In genomic region chr17:5331387-5331786, GRCm38 (mm10) we compare ENCODE assay signal across 11 mouse cellular contexts.
DNase-seq lines count a peak whose midpoint lies in the region; ATAC-seq and TF ChIP-seq lines count a peak whose summit lies in the region.
"Had no signal": no experiment of that assay in that cellular context is flagged by ENCODE, and none has a peak within 500 bp of the region (broad histone marks: within the 10 kb centered on the region; RNA-seq: fewer than 3 reads in every experiment).

No protein-coding gene starts in this region.

- no peaks in the 10 kb centered on the region for H3K27me3 ChIP-seq in heart, postnatal 0 days (ENCODE audit: control insufficient read depth, insufficient read depth, low read length)
- H3K27me3 ChIP-seq in lung, embryonic 14.5 days (ENCODE audit: insufficient read depth, low read length) = no peaks in the 10 kb centered on the region
- H3K27me3 ChIP-seq in MEL (ENCODE audit: control insufficient read depth in 1 of 2, insufficient read depth in 2 of 2, low read length in 2 of 2) = no peaks in the 10 kb centered on the region
- no peaks in the 10 kb centered on the region for H3K27me3 ChIP-seq in heart, embryonic 12.5 days (replicated peaks)
- H3K27me3 ChIP-seq: limb, embryonic 15.5 days had no signal

- H3K79me2 ChIP-seq in MEL (ENCODE audit: control insufficient read depth, insufficient read depth, low read length, poor library complexity) = no peaks in the 10 kb centered on the region

- H3K36me3 ChIP-seq in heart, postnatal 0 days (replicated peaks; ENCODE audit: control insufficient read depth, insufficient read depth, low read length) = peaks cover 82% of the 10 kb centered on the region
- H3K36me3 ChIP-seq in lung, embryonic 14.5 days (ENCODE audit: insufficient read depth) = peaks cover 92% of the 10 kb centered on the region
- H3K36me3 ChIP-seq in MEL (ENCODE audit: control insufficient read depth in 1 of 2, insufficient read depth in 2 of 2, low read length in 2 of 2) = peaks cover 7 to 26% of the 10 kb centered on the region in 2 experiments
- H3K36me3 ChIP-seq in heart, embryonic 12.5 days = peaks cover 82% of the 10 kb centered on the region

- H3K9me3 ChIP-seq in heart, postnatal 0 days (replicated peaks; ENCODE audit: control insufficient read depth, low read length) = no peaks in the 10 kb centered on the region
- H3K9me3 ChIP-seq in lung, embryonic 14.5 days (ENCODE audit: low read depth, low read length) = no peaks in the 10 kb centered on the region
- H3K9me3 ChIP-seq in MEL (replicated peaks; ENCODE audit: insufficient read depth, low read length) = no peaks in the 10 kb centered on the region
- no peaks in the 10 kb centered on the region for H3K9me3 ChIP-seq in heart, embryonic 12.5 days (replicated peaks)
- H3K9me3 ChIP-seq: hindbrain, embryonic 13.5 days; limb, embryonic 15.5 days had no signal

- H3K4me3 ChIP-seq in heart, postnatal 0 days (ENCODE audit: low read depth, low read length) = no peak overlapping the region
- H3K4me3 ChIP-seq in lung, embryonic 14.5 days (ENCODE audit: low read depth, low read length) = no peak overlapping the region
- no peak overlapping the region for H3K4me3 ChIP-seq in MEL (ENCODE audit: control insufficient read depth in 1 of 2, insufficient read depth in 1 of 2, low read depth in 2 of 2, low read length in 2 of 2)
- H3K4me3 ChIP-seq in heart, embryonic 12.5 days = no peak overlapping the region
- H3K4me3 ChIP-seq: hindbrain, embryonic 13.5 days; limb, embryonic 15.5 days had no signal

- ATAC-seq in heart, postnatal 0 days (ENCODE audit: insufficient read depth, low read depth) = no peak
- no peak for ATAC-seq in lung, embryonic 14.5 days (ENCODE audit: insufficient read depth)
- ATAC-seq in heart, embryonic 12.5 days (ENCODE audit: insufficient number of reproducible peaks, low FRiP score) = no peak
- ATAC-seq: activated CD4-positive, CD25-positive, alpha-beta regulatory T cell, adult 4 months had no signal

- H3K4me2 ChIP-seq in heart, postnatal 0 days (ENCODE audit: low read depth, low read length) = no peak overlapping the region
- H3K4me2 ChIP-seq in lung, embryonic 14.5 days = no peak overlapping the region
- H3K4me2 ChIP-seq in heart, embryonic 12.5 days = no peak overlapping the region
- H3K4me2 ChIP-seq: hindbrain, embryonic 13.5 days; limb, embryonic 15.5 days had no signal

- H3K4me1 ChIP-seq in heart, postnatal 0 days (ENCODE audit: control insufficient read depth, insufficient read depth) = no peaks in the 10 kb centered on the region
- no peaks in the 10 kb centered on the region for H3K4me1 ChIP-seq in lung, embryonic 14.5 days (ENCODE audit: insufficient read depth)
- peaks cover 17 to 19% of the 10 kb centered on the region in 2 experiments for H3K4me1 ChIP-seq in MEL (ENCODE audit: control insufficient read depth in 1 of 2, insufficient read depth in 2 of 2, low read length in 2 of 2)
- peaks cover 14% of the 10 kb centered on the region for H3K4me1 ChIP-seq in heart, embryonic 12.5 days (replicated peaks)

- TF ChIP-seq CTCF in heart, postnatal 0 days (IDR thresholded peaks at IDR 0.05; ENCODE audit: low read depth) = peak; percentile 45
- peak; percentile 56 for TF ChIP-seq CTCF in lung, embryonic 14.5 days (IDR thresholded peaks at IDR 0.05; ENCODE audit: low read depth)
- peak; percentile 55 to 72 (median 61) for TF ChIP-seq CTCF in MEL (IDR thresholded peaks at IDR 0.05 in 2 of 3, conservative IDR thresholded peaks at IDR 0.05 in 1 of 3; ENCODE audit: control insufficient read depth in 1 of 3, insufficient read depth in 1 of 3, low read depth in 2 of 3, low read length in 3 of 3, poor library complexity in 1 of 3, severe bottlenecking in 1 of 3)

- no peak overlapping the region for H3K27ac ChIP-seq in heart, postnatal 0 days (ENCODE audit: low read depth)
- H3K27ac ChIP-seq in lung, embryonic 14.5 days (ENCODE audit: low read depth) = no peak overlapping the region
- H3K27ac ChIP-seq in MEL (ENCODE audit: control insufficient read depth, low read depth, low read length) = no peak overlapping the region
- H3K27ac ChIP-seq in heart, embryonic 12.5 days (ENCODE audit: poor library complexity, severe bottlenecking) = no peak overlapping the region
- H3K27ac ChIP-seq: hindbrain, embryonic 13.5 days; limb, embryonic 15.5 days had no signal

- TF ChIP-seq EP300 in heart, postnatal 0 days (IDR thresholded peaks at IDR 0.05; ENCODE audit: low read depth) = no peak
- no peak for TF ChIP-seq EP300 in MEL (IDR thresholded peaks at IDR 0.05; ENCODE audit: low read depth in 1 of 2, low read length in 2 of 2)

- 92% methylated on average over 1 of the region's 1 CpGs for WGBS in heart, postnatal 0 days
- 84% methylated on average over 1 of the region's 1 CpGs for WGBS in lung, embryonic 14.5 days
- 82% methylated on average over 1 of the region's 1 CpGs for WGBS in heart, embryonic 12.5 days

- TF ChIP-seq RAD21 in MEL (IDR thresholded peaks at IDR 0.05; ENCODE audit: low read depth, low read length) = peak; percentile 52

- DNase-seq in heart, postnatal 0 days (ENCODE audit: low spot score) = no peak
- DNase-seq in heart, adult 11 months = no peak
- DNase-seq in lung, embryonic 14.5 days = peak; percentile 48
- DNase-seq in lung, postnatal 10 days = no peak
- DNase-seq in MEL (ENCODE audit: low read depth, low spot score) = peak; percentile 64
- DNase-seq in naive thymus-derived CD4-positive, alpha-beta T cell, adult 2 months (ENCODE audit: low read depth) = peak; percentile 13
- DNase-seq in ovary, adult 18-20 months (ENCODE audit: low spot score) = no peak

- no peak overlapping the region for H3K9ac ChIP-seq in heart, postnatal 0 days (replicated peaks; ENCODE audit: low read depth, low read length)
- no peak overlapping the region for H3K9ac ChIP-seq in lung, embryonic 14.5 days
- H3K9ac ChIP-seq in MEL (ENCODE audit: control insufficient read depth, low read depth, low read length, poor library complexity, severe bottlenecking) = no peak overlapping the region
- no peak overlapping the region for H3K9ac ChIP-seq in heart, embryonic 12.5 days
- H3K9ac ChIP-seq: hindbrain, embryonic 13.5 days; limb, embryonic 15.5 days had no signal

- TF ChIP-seq POLR2A in MEL (IDR thresholded peaks at IDR 0.05; ENCODE audit: control insufficient read depth in 1 of 2, insufficient read depth in 1 of 2, low read depth in 1 of 2, low read length in 2 of 2, poor library complexity in 1 of 2) = no peak

TF ChIP-seq in MEL, 35 proteins besides CTCF, POLR2A, EP300 and RAD21:
- TF ChIP-seq KAT2A (conservative IDR thresholded peaks at IDR 0.05; ENCODE audit: low read depth, low read length) (no peak), SMC3 (IDR thresholded peaks at IDR 0.05; ENCODE audit: low read depth, low read length) (peak; percentile 57)

Comparison
In these comparisons a context has a peak if more than half of its experiments do, and no peak if none do; other contexts are left out.
1. DNase-seq: peak in lung, embryonic 14.5 days (single experiment), MEL (single experiment) and naive thymus-derived CD4-positive, alpha-beta T cell, adult 2 months (single experiment); none in heart, postnatal 0 days (single experiment), heart, adult 11 months (single experiment), lung, postnatal 10 days (single experiment) and ovary, adult 18-20 months (single experiment).
2. Peak in every context shown above with its lines, with median percentiles within 50 percentile points of each other: CTCF ChIP-seq.